Mouse (Mus musculus) spleen, adult 2 months (tissue): ENCODE data around the gene Zfp148.

ENCODE experiments used
- CTCF ChIP-seq: fragments of 200-500 bp; IDR thresholded peaks from 2 replicates; pipeline ENCODE4 v1.5.1; 2011; ENCODE audit warnings: mild to moderate bottlenecking, inconsistent platforms; ENCODE audit not compliant: insufficient read depth, insufficient read length, insufficient replicate concordance; ENCODE audit errors: extremely low read depth
- POLR2A ChIP-seq: fragments of 200-500 bp; IDR thresholded peaks from 2 replicates; pipeline ENCODE4 v1.6.1; 2011; ENCODE audit warnings: low read depth, low read length, inconsistent platforms

GRCm38 (mm10) chr16:33545530-33545929 is 164.9 kb downstream of the Zfp148 start:
- TF ChIP-seq POLR2A (no peak), CTCF (no peak)
